Mouse (Mus musculus): Measurements from ENCODE around the gene Itga8.

Itga8 gene

GRCm38 (mm10) chr2:12197711-12198110 lies 104.0 kb downstream of the Itga8 start:
- DNase-seq (ENCODE audit: low read depth): no peak

- no peak for DNase-seq (ENCODE audit: low read depth)
Observed at GRCm38 (mm10) chr2:12189026-12189425, 112.7 kb downstream of the Itga8 start.

GRCm38 (mm10) chr2:12187646-12188045 lies 114.1 kb downstream of the Itga8 start:
- DNase-seq (ENCODE audit: low read depth): no peak

GRCm38 (mm10) chr2:12182402-12182948 lies 119.2 kb downstream of the Itga8 start:
- no peak for DNase-seq (ENCODE audit: low read depth)

GRCm38 (mm10) chr2:12180635-12181034 lies 121.1 kb downstream of the Itga8 start:
- DNase-seq (ENCODE audit: low read depth): peak; percentile 44

- peak; percentile 83 for DNase-seq (ENCODE audit: low read depth)
Observed at GRCm38 (mm10) chr2:12174722-12175427, 126.8 kb downstream of the Itga8 start.

- DNase-seq (ENCODE audit: low read depth): peak; percentile 65
Observed at GRCm38 (mm10) chr2:12170221-12170620, 131.5 kb downstream of the Itga8 start.

GRCm38 (mm10) chr2:12160486-12160885 lies 141.2 kb downstream of the Itga8 start:
- peak; percentile 50 for DNase-seq (ENCODE audit: low read depth)

GRCm38 (mm10) chr2:12157001-12157400 lies 144.7 kb downstream of the Itga8 start:
- DNase-seq (ENCODE audit: low read depth): no peak

GRCm38 (mm10) chr2:12156401-12156800 lies 145.3 kb downstream of the Itga8 start:
- no peak for DNase-seq (ENCODE audit: low read depth)

- no peak for DNase-seq (ENCODE audit: low read depth)
Observed at GRCm38 (mm10) chr2:12154676-12155075, 147.0 kb downstream of the Itga8 start.

GRCm38 (mm10) chr2:12153551-12153950 lies 148.2 kb downstream of the Itga8 start:
- no peak for DNase-seq (ENCODE audit: low read depth)

- DNase-seq (ENCODE audit: low read depth): no peak
Observed at GRCm38 (mm10) chr2:12147902-12148301, 153.8 kb downstream of the Itga8 start.

GRCm38 (mm10) chr2:12146612-12147011 lies 155.1 kb downstream of the Itga8 start:
- DNase-seq (ENCODE audit: low read depth): no peak

- peak; percentile 26 for DNase-seq (ENCODE audit: low read depth)
Observed at GRCm38 (mm10) chr2:12138765-12139368, 162.9 kb downstream of the Itga8 start.

- DNase-seq (ENCODE audit: low read depth): no peak
Observed at GRCm38 (mm10) chr2:12126580-12126979, 175.1 kb downstream of the Itga8 start.

- no peak for DNase-seq (ENCODE audit: low read depth)
Observed at GRCm38 (mm10) chr2:12115479-12115878, 186.2 kb downstream of the Itga8 start.

GRCm38 (mm10) chr2:12109306-12109705 lies 192.4 kb downstream of the Itga8 start:
- DNase-seq (ENCODE audit: low read depth): no peak

- DNase-seq (ENCODE audit: low read depth): peak; percentile 43
Observed at GRCm38 (mm10) chr2:12108306-12108705, 193.4 kb downstream of the Itga8 start.

GRCm38 (mm10) chr2:12107265-12107664 lies 194.5 kb downstream of the Itga8 start:
- no peak for DNase-seq (ENCODE audit: low read depth)

- no peak for DNase-seq (ENCODE audit: low read depth)
Observed at GRCm38 (mm10) chr2:12103183-12103582, 198.5 kb downstream of the Itga8 start.

GRCm38 (mm10) chr2:12092203-12092984 lies 209.3 kb downstream of the Itga8 start:
- DNase-seq (ENCODE audit: low read depth): no peak

- no peak for DNase-seq (ENCODE audit: low read depth)
Observed at GRCm38 (mm10) chr2:12090993-12091392, 210.7 kb downstream of the Itga8 start.
